Mouse (Mus musculus) stomach, postnatal 0 days (tissue): ENCODE measurements around the gene Zhx3.

Experiments
- CTCF ChIP-seq: IDR thresholded peaks from 2 replicates; pipeline ENCODE4 v1.5.1; 2016; ENCODE audit warnings: antibody characterized with exemption, low read depth, mild to moderate bottlenecking, moderate library complexity
- EP300 ChIP-seq: optimal IDR thresholded peaks from 2 replicates; pipeline ENCODE3; 2016; ENCODE audit warnings: antibody characterized with exemption

- TF ChIP-seq EP300 (no peak), CTCF (no peak)
These were observed 71.8 kb downstream of the Zhx3 start for GRCm38 (mm10) chr2:160800967-160801366.
